Mouse (Mus musculus): Measurements from ENCODE around the gene Tmem165.

Tmem165 gene

GRCm38 (mm10) chr5:76175051-76175450 is 8.6 kb upstream of the Tmem165 start:
- DNase-seq = no peak

DNA sequence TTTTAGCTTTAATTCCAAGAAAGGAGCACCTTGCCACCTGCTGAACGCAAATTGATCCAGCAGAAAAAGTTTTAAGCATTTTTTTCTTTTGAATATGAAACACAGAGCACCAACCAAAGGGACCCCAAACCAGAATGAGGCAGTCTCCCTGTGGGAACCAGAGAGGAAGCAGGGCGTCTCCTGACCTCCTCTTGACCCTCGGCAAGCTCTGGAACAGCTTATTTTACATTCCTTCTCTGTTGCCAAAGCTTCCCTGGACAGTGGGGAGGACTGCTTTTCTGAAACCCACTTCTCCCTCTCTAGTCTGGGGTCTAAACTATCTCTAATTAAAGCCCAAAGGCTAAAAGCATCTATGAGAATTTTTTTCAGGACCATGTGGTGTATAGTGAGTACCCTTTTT is 7.3 kb upstream of the Tmem165 start:
- no peak for DNase-seq

GRCm38 (mm10) chr5:76176841-76177240 is 6.8 kb upstream of the Tmem165 start:
- DNase-seq = no peak

DNA sequence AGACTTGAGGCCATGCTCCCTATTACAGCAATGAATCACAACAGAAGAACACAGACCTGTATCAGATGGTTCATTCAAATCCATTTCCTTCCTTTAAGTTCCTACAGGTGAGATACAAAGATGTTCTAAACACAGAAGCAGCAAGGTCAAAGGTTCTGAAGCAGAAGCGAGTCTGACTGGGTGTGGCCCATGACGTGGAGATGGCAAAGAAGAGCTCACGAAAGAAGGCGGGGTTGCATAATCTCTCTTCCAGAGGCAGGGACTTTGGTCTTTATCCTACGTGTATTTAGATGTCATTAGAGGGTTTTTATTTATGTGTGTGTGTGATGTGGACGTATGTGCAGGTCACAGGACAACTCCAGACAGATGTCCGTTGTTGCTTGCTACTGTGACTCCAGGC is 6.0 kb upstream of the Tmem165 start:
- no peak for DNase-seq

- DNase-seq = no peak
Observed at GRCm38 (mm10) chr5:76179171-76179570, 4.5 kb upstream of the Tmem165 start.

DNA sequence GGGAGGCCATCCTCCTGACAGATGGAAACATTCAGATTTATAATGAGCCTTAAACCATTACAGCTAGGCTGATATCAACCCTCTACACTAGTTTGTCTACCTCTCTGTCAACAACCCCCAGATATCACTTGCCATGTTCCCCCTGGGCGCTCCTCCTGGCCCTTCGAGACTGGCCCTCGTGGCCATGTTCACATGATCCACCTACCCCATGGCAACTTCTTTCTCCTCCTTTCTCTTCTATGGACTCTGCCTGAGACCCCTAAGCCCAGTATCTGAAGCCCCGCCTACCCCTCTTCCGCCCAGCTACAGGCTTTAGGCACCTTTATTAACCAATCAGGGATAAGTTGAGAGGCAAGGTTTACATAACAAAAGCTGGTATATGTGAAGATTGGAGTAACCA is 3.9 kb upstream of the Tmem165 start:
- DNase-seq = no peak

- DNase-seq = no peak
Observed at GRCm38 (mm10) chr5:76182326-76182725, 1.4 kb upstream of the Tmem165 start.

DNA sequence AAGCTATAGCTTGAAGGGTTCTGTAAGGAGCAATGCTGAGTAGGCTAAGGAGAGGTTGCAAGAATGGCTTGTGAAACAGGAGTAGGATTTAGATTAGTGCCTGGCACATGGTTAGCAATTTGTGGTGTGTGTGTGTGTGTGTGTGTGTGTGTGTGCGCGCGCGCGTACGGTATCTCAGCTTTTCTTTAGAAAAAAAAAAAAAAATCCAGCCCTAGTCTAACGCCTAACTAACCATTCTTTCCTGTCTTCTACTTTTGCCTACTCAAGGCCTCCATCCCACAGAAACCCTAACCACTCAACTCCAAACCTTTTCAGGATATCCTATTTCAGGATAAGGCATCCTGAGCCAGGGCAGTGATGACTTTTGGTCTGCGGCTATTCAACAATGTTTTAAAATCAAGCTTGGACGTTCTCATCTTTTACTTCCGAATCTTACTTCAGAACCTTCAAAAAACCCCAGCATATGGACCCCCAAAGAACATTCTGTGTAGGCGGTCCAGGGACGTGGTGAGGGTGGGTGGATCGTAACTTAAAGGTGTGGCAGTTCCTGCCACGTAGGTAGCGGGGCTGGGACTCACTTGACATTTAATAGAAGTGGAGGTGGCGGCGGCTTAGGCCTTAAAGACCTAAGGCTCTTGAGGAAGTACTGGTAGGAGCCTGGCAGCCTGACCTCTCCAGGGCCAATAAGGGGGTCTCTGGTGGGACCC is 484 bp upstream of the Tmem165 start:
- no peak for DNase-seq

GRCm38 (mm10) chr5:76184286-76185080 is 803 bp downstream of the Tmem165 start:
- peak; percentile 43 for DNase-seq

- DNase-seq = no peak
Observed at GRCm38 (mm10) chr5:76187885-76188284, 4.2 kb downstream of the Tmem165 start.

DNA sequence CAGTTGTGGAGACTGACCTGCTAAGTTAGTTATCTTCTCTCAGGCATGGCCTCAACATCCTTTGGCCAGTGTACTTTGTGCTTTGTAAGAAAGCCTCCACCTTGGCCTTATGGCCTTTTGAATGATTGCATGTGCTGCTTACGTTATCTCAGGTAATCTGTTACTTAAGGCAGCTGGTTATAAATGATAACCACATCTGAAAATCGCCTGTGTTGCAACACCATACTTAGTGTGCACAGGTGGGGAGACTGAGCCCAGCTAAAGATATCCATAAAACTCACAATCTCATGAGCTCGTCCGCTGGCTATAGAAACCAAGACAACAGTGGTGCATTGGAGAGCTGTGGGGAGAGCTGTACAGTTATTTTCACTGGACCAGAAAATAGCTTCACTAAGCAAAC is 6.9 kb downstream of the Tmem165 start:
- no peak for DNase-seq

- no peak for DNase-seq
Observed at GRCm38 (mm10) chr5:76193075-76193474, 9.4 kb downstream of the Tmem165 start.

DNA sequence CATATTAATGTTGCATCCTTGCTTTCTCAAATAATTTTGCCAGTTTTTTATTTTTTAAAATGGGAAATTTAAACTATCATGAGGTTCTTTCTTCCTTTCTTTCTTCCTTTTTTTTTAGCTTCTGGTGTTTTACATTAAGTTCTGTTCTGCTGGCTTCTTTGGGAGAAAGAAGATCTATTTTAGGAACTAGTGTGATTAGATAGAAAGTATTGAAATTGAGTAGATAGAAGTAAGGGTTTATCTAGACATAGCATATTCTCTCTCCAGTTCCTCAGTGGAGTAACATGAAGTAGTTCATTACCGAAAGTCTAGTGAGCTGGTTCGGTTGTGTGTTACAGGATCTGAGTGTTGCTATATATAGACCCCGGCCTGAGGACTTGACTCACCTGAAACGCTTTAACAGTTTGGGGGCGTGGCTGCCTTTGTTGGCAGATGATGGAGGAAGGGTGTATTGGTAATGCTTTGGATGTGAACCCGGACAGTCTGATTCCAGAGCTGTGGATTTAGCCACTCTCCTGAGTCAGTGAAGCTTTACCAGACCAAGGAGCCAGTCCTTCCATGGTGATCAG is 10.8 kb downstream of the Tmem165 start:
- DNase-seq = no peak

DNA sequence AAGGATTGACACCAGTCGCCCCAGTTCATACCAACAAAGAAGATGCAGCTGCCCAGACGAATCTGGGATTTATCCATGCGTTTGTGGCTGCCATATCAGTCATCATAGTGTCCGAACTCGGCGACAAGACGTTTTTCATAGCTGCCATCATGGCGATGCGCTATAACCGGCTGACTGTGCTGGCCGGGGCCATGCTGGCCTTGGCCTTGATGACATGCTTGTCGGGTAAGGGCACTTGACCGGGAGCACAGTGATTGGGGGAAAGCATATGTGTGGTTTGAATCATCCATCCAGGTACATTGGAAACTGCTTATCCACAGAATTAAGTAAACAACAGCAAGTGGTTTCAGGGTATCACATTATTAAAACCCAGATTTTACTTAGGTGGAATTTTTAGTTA is 15.7 kb downstream of the Tmem165 start:
- no peak for DNase-seq

DNA sequence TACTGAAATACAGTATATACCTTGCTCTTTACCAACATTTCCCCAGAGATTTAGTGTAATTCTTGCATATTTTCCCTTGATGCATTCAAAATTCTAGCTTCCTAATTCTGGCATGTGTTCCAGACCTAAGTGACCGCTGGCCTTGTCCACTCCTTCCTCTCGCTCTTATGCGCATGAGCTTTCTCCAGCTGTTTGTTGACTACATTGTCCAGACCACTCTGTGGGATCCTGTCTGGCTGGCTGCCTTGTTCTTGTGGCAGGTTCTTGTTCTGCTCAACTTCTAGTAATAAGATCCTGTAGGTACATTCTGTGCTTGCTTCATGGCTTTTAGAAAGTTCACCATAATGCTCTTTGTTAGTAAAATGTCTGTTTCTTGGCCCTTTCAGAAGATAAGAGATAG is 19.5 kb downstream of the Tmem165 start:
- no peak for DNase-seq

DNA sequence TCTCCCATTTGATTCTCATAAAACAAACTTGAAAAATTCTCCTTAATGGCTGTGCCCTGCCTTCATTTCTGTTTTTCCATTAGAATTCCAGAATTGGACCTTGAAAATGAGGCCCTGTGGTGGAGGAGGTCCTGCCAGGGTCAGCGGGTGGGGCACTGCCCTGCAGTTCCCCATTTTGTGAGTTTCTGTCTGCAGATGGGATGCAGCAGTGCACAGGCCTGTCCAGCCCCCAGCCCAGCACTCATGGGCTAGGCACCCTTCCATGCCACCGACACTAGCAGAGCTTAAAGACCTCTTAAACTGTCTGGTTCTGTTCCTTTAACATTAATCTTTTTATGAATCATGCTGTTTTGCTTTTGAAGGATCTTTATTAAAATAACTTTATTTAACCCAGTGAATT is 22.2 kb downstream of the Tmem165 start:
- DNase-seq = no peak

DNA sequence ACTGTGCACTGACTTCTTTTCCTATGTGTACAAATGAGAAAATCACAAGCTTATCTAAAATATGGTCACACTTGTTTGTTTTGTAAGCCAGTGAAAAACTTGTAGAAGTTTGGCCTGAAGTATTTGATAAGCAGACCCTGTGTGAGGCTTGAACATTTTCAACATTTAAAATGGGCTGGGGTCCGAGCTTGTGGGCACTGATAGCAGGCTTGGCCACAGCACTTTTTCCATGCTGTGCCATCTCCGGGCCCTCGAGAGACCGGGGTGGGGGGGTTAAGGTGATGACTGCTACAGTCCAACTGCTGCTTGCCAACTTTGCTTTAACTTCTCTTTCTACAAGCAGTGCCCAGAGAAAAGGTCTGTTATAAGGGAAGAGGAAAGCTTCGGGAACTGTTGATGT is 24.4 kb downstream of the Tmem165 start:
- no peak for DNase-seq

- DNase-seq = no peak
Observed at GRCm38 (mm10) chr5:76216691-76217090, 33.0 kb downstream of the Tmem165 start.

DNA sequence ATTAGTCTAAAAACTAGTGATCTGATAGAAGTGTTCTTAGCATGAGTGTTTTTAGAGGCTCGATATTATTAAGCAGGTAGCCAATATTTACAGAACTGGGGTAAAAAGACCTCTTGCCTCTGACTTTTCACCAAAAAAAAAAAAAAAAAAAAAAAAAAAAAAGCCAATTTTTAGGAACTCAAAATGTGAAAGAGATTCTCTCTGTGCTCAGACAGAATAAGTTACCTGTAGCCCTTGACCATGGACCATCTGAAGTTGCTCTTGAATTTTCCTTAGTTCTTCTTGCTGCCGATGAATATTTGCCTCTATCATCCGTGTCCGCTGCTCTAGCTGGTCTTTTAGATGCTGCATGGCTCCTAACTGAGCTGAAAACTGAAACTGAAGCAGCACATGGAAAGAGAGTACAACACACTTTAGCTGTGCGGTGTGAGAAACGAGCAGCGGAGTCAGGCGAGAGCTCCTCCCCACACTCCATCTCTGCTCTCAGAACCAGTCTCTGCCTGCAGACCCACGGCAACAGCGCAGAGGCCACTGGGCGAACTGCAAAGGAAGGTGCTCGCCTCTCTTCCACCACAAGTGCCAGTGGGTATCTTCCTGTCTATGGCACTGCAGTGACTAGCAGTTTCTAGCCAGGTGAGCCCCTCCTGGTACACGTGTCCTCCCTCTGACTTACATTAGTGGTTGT is 47.6 kb downstream of the Tmem165 start:
- no peak for DNase-seq

DNA sequence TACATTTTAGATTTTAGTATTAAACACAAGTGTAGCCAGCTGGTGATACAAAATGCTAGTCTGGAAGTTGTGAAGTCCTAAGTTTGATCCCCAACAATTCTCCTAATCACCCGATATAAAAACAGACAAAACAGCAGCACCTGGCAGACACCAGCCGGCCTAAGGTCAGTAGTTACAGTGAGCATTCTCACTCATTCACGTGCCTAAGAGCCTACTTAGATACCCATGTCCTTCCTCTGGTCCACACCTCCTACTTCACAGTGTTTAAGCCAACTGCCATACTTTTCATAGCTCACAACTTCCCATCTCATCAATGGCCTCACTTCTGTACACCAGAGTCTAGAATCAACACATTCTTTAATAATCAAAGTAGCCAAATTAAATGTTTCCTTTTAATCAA is 59.6 kb downstream of the Tmem165 start:
- DNase-seq = no peak

- no peak for DNase-seq
Observed at GRCm38 (mm10) chr5:76243929-76244328, 60.2 kb downstream of the Tmem165 start.

DNA sequence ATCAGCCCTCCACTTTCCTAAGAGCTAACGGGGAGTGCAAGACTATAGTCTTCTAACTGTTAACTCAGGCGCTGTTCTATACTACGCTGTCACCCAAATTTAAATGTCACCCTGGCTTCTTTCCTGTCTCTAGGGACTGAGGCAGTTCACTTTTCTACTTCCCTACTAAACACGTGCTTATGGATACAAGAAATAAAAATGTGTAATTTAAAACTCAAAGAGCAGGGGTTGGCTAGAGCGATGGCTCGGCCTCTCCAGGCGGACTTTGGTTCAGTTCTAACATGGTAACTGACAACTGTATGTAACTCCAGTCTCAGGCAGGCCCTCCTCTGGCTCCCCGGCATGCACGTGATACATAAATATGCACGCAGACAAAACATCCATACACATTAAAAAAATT is 60.8 kb downstream of the Tmem165 start:
- no peak for DNase-seq

DNA sequence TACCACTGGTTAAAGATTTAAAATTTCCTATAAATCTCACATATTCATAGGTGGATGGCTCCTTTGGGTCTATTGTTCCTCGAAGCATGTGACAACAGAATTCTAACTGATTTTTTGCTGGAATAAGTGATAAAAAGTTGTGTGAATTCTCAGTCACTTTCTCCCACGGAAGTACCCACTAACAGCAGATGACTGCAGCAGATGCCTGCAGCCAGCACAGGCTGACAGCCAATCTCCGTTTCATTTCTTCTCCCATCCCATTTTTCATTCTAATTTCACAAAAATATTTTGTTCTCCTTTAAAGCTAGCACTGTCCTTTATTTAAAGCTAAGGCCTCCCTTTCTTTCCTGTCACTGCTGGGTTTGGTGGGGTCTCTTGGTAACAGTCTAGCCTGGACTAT is 61.7 kb downstream of the Tmem165 start:
- no peak for DNase-seq

GRCm38 (mm10) chr5:76246539-76246938 is 62.9 kb downstream of the Tmem165 start:
- no peak for DNase-seq
